Mouse (Mus musculus) 3T3-L1 (cell line): Measurements from ENCODE around the gene Usp39.

Source experiments
- DNase-seq: peaks from one replicate; pipeline ENCODE4 v3.0.0-alpha.2; 2015; ENCODE audit warnings: low read depth, low spot score

Usp39 gene

GRCm38 (mm10) chr6:72345074-72345567 is at the start of gene Usp39:
Gene Usp39 (minus strand): TSS chr6:72345184.
- peak; percentile 98 for DNase-seq

- no peak for DNase-seq
These were observed 47.4 kb upstream of the Usp39 start for GRCm38 (mm10) chr6:72392341-72392740.

- DNase-seq: no peak
These were observed 46.0 kb upstream of the Usp39 start for GRCm38 (mm10) chr6:72390795-72391521.

- DNase-seq: peak; percentile 76
These were observed 45.2 kb upstream of the Usp39 start, which contains the start of gene Vamp8 for GRCm38 (mm10) chr6:72389941-72390771. Gene Vamp8 (minus strand): TSS chr6:72390703.

- no peak for DNase-seq
These were observed 44.5 kb upstream of the Usp39 start for GRCm38 (mm10) chr6:72389471-72389940.

- DNase-seq: no peak
These were observed 43.9 kb upstream of the Usp39 start for GRCm38 (mm10) chr6:72388791-72389329.

GRCm38 (mm10) chr6:72388266-72388665 is 43.3 kb upstream of the Usp39 start:
- no peak for DNase-seq

- DNase-seq: no peak
These were observed 42.8 kb upstream of the Usp39 start for GRCm38 (mm10) chr6:72387816-72388215.

- no peak for DNase-seq
These were observed 41.6 kb upstream of the Usp39 start for GRCm38 (mm10) chr6:72386561-72386960.

- DNase-seq: no peak
These were observed 40.3 kb upstream of the Usp39 start for GRCm38 (mm10) chr6:72385258-72385657.

GRCm38 (mm10) chr6:72383952-72384351 is 39.0 kb upstream of the Usp39 start:
- DNase-seq: no peak

- DNase-seq: no peak
These were observed 38.3 kb upstream of the Usp39 start for GRCm38 (mm10) chr6:72383142-72383820.

- DNase-seq: no peak
These were observed 37.5 kb upstream of the Usp39 start for GRCm38 (mm10) chr6:72382494-72382893.

GRCm38 (mm10) chr6:72380131-72380770 is 35.3 kb upstream of the Usp39 start, which contains the start of gene Vamp5:
Gene Vamp5 (minus strand): TSS chr6:72380468.
- DNase-seq: peak; percentile 78

GRCm38 (mm10) chr6:72379377-72380130 is 34.6 kb upstream of the Usp39 start:
- peak; percentile 78 for DNase-seq

GRCm38 (mm10) chr6:72378510-72379234 is 33.7 kb upstream of the Usp39 start:
- no peak for DNase-seq

GRCm38 (mm10) chr6:72374820-72375563 is 30.0 kb upstream of the Usp39 start:
- DNase-seq: no peak

GRCm38 (mm10) chr6:72374206-72374605 is 29.2 kb upstream of the Usp39 start:
- DNase-seq: no peak

GRCm38 (mm10) chr6:72373184-72373583 is 28.2 kb upstream of the Usp39 start:
- no peak for DNase-seq
